Mouse (Mus musculus): Measurements from ENCODE around the gene Lce3d. TPM values are rescaled to one million over a fixed set of nuclear protein-coding genes. Genes with fewer than 3 reads are reported as not detected.

The Lce3d gene
- polyA plus RNA-seq, 1 experiment from 2014 or later: not detected

GRCm38 (mm10) chr3:92998691-92999090 lies 41.5 kb downstream of the Lce3d start:
- Histone ChIP-seq H3K9ac (ENCODE audit: low read depth, low read length) (no peak overlapping the region), H3K4me1 (replicated peaks; ENCODE audit: control insufficient read depth, insufficient read depth, low read length) (no peaks in the 10 kb centered on the region), H3K4me3 (ENCODE audit: low read depth, low read length) (no peak overlapping the region), H3K4me2 (replicated peaks; ENCODE audit: low read depth, low read length) (no peak overlapping the region), H3K27ac (ENCODE audit: low read depth, low read length) (no peak overlapping the region), H3K27me3 (ENCODE audit: control insufficient read depth, insufficient read depth, low read length) (no peaks in the 10 kb centered on the region), H3K36me3 (ENCODE audit: control insufficient read depth, insufficient read depth, low read length) (no peaks in the 10 kb centered on the region), H3K9me3 (ENCODE audit: control insufficient read depth, low read length) (no peaks in the 10 kb centered on the region)
- DNase-seq (ENCODE audit: low spot score) (peak; percentile 83), ATAC-seq (ENCODE audit: low FRiP score) (peak; percentile 91)
- 5% methylated on average over 7 of the region's 7 CpGs for WGBS

- H3K9ac ChIP-seq (ENCODE audit: low read depth, low read length): no peak overlapping the region
- H3K36me3 ChIP-seq (ENCODE audit: control insufficient read depth, insufficient read depth, low read length): no peaks in the 10 kb centered on the region
- no peak overlapping the region for H3K27ac ChIP-seq (ENCODE audit: low read depth, low read length)
- H3K9me3 ChIP-seq (ENCODE audit: control insufficient read depth, low read length): no peaks in the 10 kb centered on the region
- DNase-seq (ENCODE audit: low spot score) (no peak), ATAC-seq (ENCODE audit: low FRiP score) (no peak)
- H3K4me3 ChIP-seq (ENCODE audit: low read depth, low read length): no peak overlapping the region
- WGBS: 84% methylated on average over 3 of the region's 3 CpGs
- H3K4me2 ChIP-seq (replicated peaks; ENCODE audit: low read depth, low read length): no peak overlapping the region
- no peaks in the 10 kb centered on the region for H3K4me1 ChIP-seq (replicated peaks; ENCODE audit: control insufficient read depth, insufficient read depth, low read length)
- H3K27me3 ChIP-seq (ENCODE audit: control insufficient read depth, insufficient read depth, low read length): no peaks in the 10 kb centered on the region
Observed at GRCm38 (mm10) chr3:93000621-93001020, 43.4 kb downstream of the Lce3d start.

GRCm38 (mm10) chr3:93002843-93003242 lies 45.7 kb downstream of the Lce3d start:
- WGBS: 81% methylated on average over 4 of the region's 4 CpGs
- no peaks in the 10 kb centered on the region for H3K4me1 ChIP-seq (replicated peaks; ENCODE audit: control insufficient read depth, insufficient read depth, low read length)
- ATAC-seq (ENCODE audit: low FRiP score): no peak

More at GRCm38 (mm10) chr3:93002843-93003242, 45.7 kb downstream of the Lce3d start:
- Histone ChIP-seq H3K27ac (ENCODE audit: low read depth, low read length) (no peak overlapping the region), H3K9ac (ENCODE audit: low read depth, low read length) (no peak overlapping the region), H3K36me3 (ENCODE audit: control insufficient read depth, insufficient read depth, low read length) (no peaks in the 10 kb centered on the region), H3K27me3 (ENCODE audit: control insufficient read depth, insufficient read depth, low read length) (no peaks in the 10 kb centered on the region), H3K4me3 (ENCODE audit: low read depth, low read length) (no peak overlapping the region), H3K4me2 (replicated peaks; ENCODE audit: low read depth, low read length) (no peak overlapping the region), H3K9me3 (ENCODE audit: control insufficient read depth, low read length) (no peaks in the 10 kb centered on the region)
- no peak for DNase-seq (ENCODE audit: low spot score)

Other genes starting within 250 kb of the Lce3d start
- not detected in 2 replicates for gene Lce1e, start 248.3 kb upstream of the Lce3d start, polyA plus RNA-seq (2014; fragmentation: Nextera tagmentation; extraction: Ambion mirVana)
- gene Lce1f, start 237.0 kb upstream of the Lce3d start, polyA plus RNA-seq (2014; fragmentation: Nextera tagmentation; extraction: Ambion mirVana): not detected in 2 replicates
- not detected in 2 replicates for gene Gm38119, start 218.3 kb upstream of the Lce3d start, polyA plus RNA-seq (2014; fragmentation: Nextera tagmentation; extraction: Ambion mirVana)
- not detected in 2 replicates for gene Lce1g, start 205.1 kb upstream of the Lce3d start, polyA plus RNA-seq (2014; fragmentation: Nextera tagmentation; extraction: Ambion mirVana)
- gene Lce1h, start 192.3 kb upstream of the Lce3d start, polyA plus RNA-seq (2014; fragmentation: Nextera tagmentation; extraction: Ambion mirVana): not detected in 2 replicates
- gene Lce1i, start 178.5 kb upstream of the Lce3d start, polyA plus RNA-seq (2014; fragmentation: Nextera tagmentation; extraction: Ambion mirVana): not detected in 2 replicates
- gene Lce1j, start 166.9 kb upstream of the Lce3d start, polyA plus RNA-seq (2014; fragmentation: Nextera tagmentation; extraction: Ambion mirVana): not detected in 2 replicates
- gene Lce1k, start 149.5 kb upstream of the Lce3d start, polyA plus RNA-seq (2014; fragmentation: Nextera tagmentation; extraction: Ambion mirVana): not detected in 2 replicates
- gene Kprp, start 130.1 kb upstream of the Lce3d start, polyA plus RNA-seq (2014; fragmentation: Nextera tagmentation; extraction: Ambion mirVana): not detected in 2 replicates
- not detected in 2 replicates for gene Lce1l, start 106.1 kb upstream of the Lce3d start, polyA plus RNA-seq (2014; fragmentation: Nextera tagmentation; extraction: Ambion mirVana)
- gene 2310050C09Rik, start 87.2 kb upstream of the Lce3d start, polyA plus RNA-seq (2014; fragmentation: Nextera tagmentation; extraction: Ambion mirVana): not detected in 2 replicates
- gene Lce3a, start 31.2 kb upstream of the Lce3d start, polyA plus RNA-seq (2014; fragmentation: Nextera tagmentation; extraction: Ambion mirVana): not detected in 2 replicates
- not detected in 2 replicates for gene Lce3b, start 24.4 kb upstream of the Lce3d start, polyA plus RNA-seq (2014; fragmentation: Nextera tagmentation; extraction: Ambion mirVana)
- not detected in 2 replicates for gene Lce3c, start 12.9 kb upstream of the Lce3d start, polyA plus RNA-seq (2014; fragmentation: Nextera tagmentation; extraction: Ambion mirVana)
- not detected in 2 replicates for gene Lce3e, start 9.7 kb downstream of the Lce3d start, polyA plus RNA-seq (2014; fragmentation: Nextera tagmentation; extraction: Ambion mirVana)
- gene Lce3f, start 34.8 kb downstream of the Lce3d start, polyA plus RNA-seq (2014; fragmentation: Nextera tagmentation; extraction: Ambion mirVana): not detected in 2 replicates
- gene Crct1, start 58.3 kb downstream of the Lce3d start, polyA plus RNA-seq (2014; fragmentation: Nextera tagmentation; extraction: Ambion mirVana): 0.59 and 0.66 TPM in 2 replicates
- gene Lce1m, start 61.7 kb downstream of the Lce3d start, polyA plus RNA-seq (2014; fragmentation: Nextera tagmentation; extraction: Ambion mirVana): not detected in 2 replicates
- gene Gm4858, start 111.4 kb downstream of the Lce3d start, polyA plus RNA-seq (2014; fragmentation: Nextera tagmentation; extraction: Ambion mirVana): not detected in 2 replicates
- not detected in 2 replicates for gene Crnn, start 187.4 kb downstream of the Lce3d start, polyA plus RNA-seq (2014; fragmentation: Nextera tagmentation; extraction: Ambion mirVana)
- gene Flg2, start 239.9 kb downstream of the Lce3d start, polyA plus RNA-seq (2014; fragmentation: Nextera tagmentation; extraction: Ambion mirVana): not detected in 2 replicates

Measured in hindbrain, embryonic 11.5 days (tissue).